27 mouse cellular contexts compared by ENCODE assay signal in genomic region chr7:90308003-90308402, GRCm38 (mm10). TPM values are rescaled to one million over a fixed set of nuclear protein-coding genes. Genes with fewer than 3 reads are reported as not detected.
A peak's percentile ranks its signal among the peaks of the same experiment; 100 is the strongest.
DNase-seq lines count a peak whose midpoint lies in the region; TF ChIP-seq lines count a peak whose summit lies in the region.
"Had no signal": no experiment of that assay in that cellular context is flagged by ENCODE, and none has a peak within 500 bp of the region (broad histone marks: within the 10 kb centered on the region; RNA-seq: fewer than 3 reads in every experiment).

No protein-coding gene starts in this region.

- H3K27ac ChIP-seq in left cerebral cortex, adult 2 months, result no peak overlapping the region; the same call in 1 of the 2 replicates
- H3K27ac ChIP-seq: forebrain, embryonic 12.5 days; intestine, embryonic 15.5 days; neural tube, embryonic 12.5 days had no signal

- H3K4me3 ChIP-seq in left cerebral cortex, adult 2 months, result no peak overlapping the region
- H3K4me3 ChIP-seq: forebrain, embryonic 12.5 days; intestine, embryonic 15.5 days; neural tube, embryonic 12.5 days had no signal

- TF ChIP-seq CTCF in left cerebral cortex, adult 2 months (IDR thresholded peaks at IDR 0.05), result no peak

- peak; percentile 12 for DNase-seq in adrenal gland, postnatal 25 days
- DNase-seq in adrenal gland, adult (ENCODE audit: inconsistent age in 2 of 2, low spot score in 1 of 2), result no peak
- DNase-seq in left cerebral cortex, adult 9 months (ENCODE audit: low spot score in 2 of 2), result peak; percentile 15 to 19
- no peak for DNase-seq in left cerebral cortex, adult 2 months (ENCODE audit: extremely low spot score in 1 of 2, low spot score in 2 of 2)
- DNase-seq in brain, adult 2 months (ENCODE audit: low read depth, low spot score), result peak; percentile 52
- DNase-seq in natural killer cell, adult 2 months (ENCODE audit: low spot score in 2 of 2), result peak; percentile 24 to 49
- no peak for DNase-seq in embryo, embryonic 10 days (ENCODE audit: low spot score)
- no peak for DNase-seq in heart, postnatal 25 days (ENCODE audit: low spot score)
- DNase-seq: B cell, adult 2 months; cerebellum, adult 8-10 months; cerebellum, postnatal 36 days; kidney, adult 8-10 months; kidney, postnatal 10 days; retina, postnatal 1 day; right cerebral cortex, postnatal 4 days; thymus, postnatal 36 days had no signal

- intact Hi-C loops in left cerebral cortex, adult 2 months (cut with DNase I), result no loop called here
- intact Hi-C loops in heart, postnatal 25 days (cut with DNase I), result no loop called here

RNA-seq across cellular contexts. Expression of gene Sytl2, which starts 6.0 kb away (rescaled TPM):
- total RNA-seq in adrenal gland, postnatal 25 days (2021), result 4.2 and 4.5 TPM in 2 replicates
- total RNA-seq in left cerebral cortex, adult 2 months (2021), result 10 to 100 TPM; 87.1 to 90.8 TPM
- 1 to 10 TPM; 2.5 to 3.2 TPM for total RNA-seq in heart, postnatal 25 days (2021)
- total RNA-seq: MEL had no signal

RNA-seq across cellular contexts. Expression of gene Ccdc83, which starts 42.4 kb away (rescaled TPM):
- total RNA-seq in adrenal gland, postnatal 25 days (2021), result not detected in 2 replicates
- not detected for total RNA-seq in left cerebral cortex, adult 2 months (2021)
- total RNA-seq in heart, postnatal 25 days (2021), result under 1 TPM in 1 of 2 experiments, not detected in 1; 0.29 TPM
- total RNA-seq: gastrocnemius, adult 8-10 months; hematopoietic stem cell, adult 5-6 weeks; layer of hippocampus, adult 8-10 months; left cerebral cortex, postnatal 10 days; liver, adult 2 months; megakaryocyte progenitor cell, adult 5-6 weeks; MEL; midbrain, postnatal 0 days had no signal

Comparison
In these comparisons a context has a peak if more than half of its experiments do, and no peak if none do; other contexts are left out.
1. DNase-seq: peak in adrenal gland, postnatal 25 days (single experiment), left cerebral cortex, adult 9 months (2 of 2), brain, adult 2 months (single experiment) and natural killer cell, adult 2 months (2 of 2); none in adrenal gland, adult (0 of 2), left cerebral cortex, adult 2 months (0 of 2), embryo, embryonic 10 days (single experiment) and heart, postnatal 25 days (single experiment).
2. RNA of gene Sytl2, which starts 6.0 kb away (total RNA-seq): 87.1 to 90.8 TPM in left cerebral cortex, adult 2 months; 4.2 to 4.5 TPM in adrenal gland, postnatal 25 days and 2.5 to 3.2 TPM in heart, postnatal 25 days; every median in the first group is over 10 times any median in the second.